Mouse (Mus musculus): ENCODE results near the gene H2al1o. TPM values are rescaled to one million over a fixed set of nuclear protein-coding genes. Genes with fewer than 3 reads are reported as not detected.
"Not testable (repeated sequence)": the region's sequence is repeated elsewhere in the genome, so short reads cannot be mapped to it uniquely, and the experiment has no call there.

The H2al1o gene
- not detected in 2 replicates for polyA plus RNA-seq (2015; fragmentation: Nextera tagmentation; extraction: Ambion mirVana)

- 77% methylated on average over 3 of the region's 3 CpGs for WGBS
- ATAC-seq; H3K4me1 ChIP-seq (replicated peaks); H3K9ac ChIP-seq; H3K4me2 ChIP-seq (replicated peaks); H3K9me3 ChIP-seq; H3K27me3 ChIP-seq (replicated peaks); H3K36me3 ChIP-seq; H3K27ac ChIP-seq; H3K4me3 ChIP-seq (replicated peaks): not testable (repeated sequence)
Measured at GRCm38 (mm10) chrX:9572309-9572708, at the start of gene H2al1o. Gene H2al1o (minus strand): TSS chrX:9572409.

GRCm38 (mm10) chrX:9598036-9598435 lies 25.8 kb upstream of the H2al1o start:
- 94% methylated on average over 7 of the region's 7 CpGs for WGBS
- not testable (repeated sequence) for H3K4me1 ChIP-seq (replicated peaks)

DNA sequence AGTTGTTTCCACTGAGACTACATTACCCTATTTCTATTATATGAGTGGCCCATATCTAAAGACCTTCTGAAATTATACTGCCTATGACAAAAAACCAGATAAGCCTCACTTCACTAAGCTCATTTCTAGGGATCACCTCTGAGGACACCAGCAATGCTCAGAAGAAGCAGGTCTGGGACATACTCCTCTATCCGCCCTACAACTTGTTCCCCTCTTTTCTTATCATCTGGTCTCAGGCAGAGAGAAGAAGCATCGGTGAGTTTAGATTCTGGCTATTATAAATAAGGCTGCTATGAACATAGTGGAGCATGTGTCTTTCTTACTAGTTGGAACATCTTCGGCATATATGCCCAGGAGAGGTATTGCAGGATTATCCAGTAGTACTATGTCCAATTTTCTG lies 35.3 kb downstream of the H2al1o start:
- WGBS, result 92% methylated on average over 3 of the region's 3 CpGs
- H3K27ac ChIP-seq, result no peak overlapping the region

More at GRCm38 (mm10) chrX:9598036-9598435, 25.8 kb upstream of the H2al1o start:
- H3K4me2 ChIP-seq (replicated peaks); H3K4me3 ChIP-seq (replicated peaks); H3K9me3 ChIP-seq; H3K36me3 ChIP-seq; H3K27me3 ChIP-seq (replicated peaks); ATAC-seq; H3K9ac ChIP-seq; H3K27ac ChIP-seq: not testable (repeated sequence)

More for the DNA sequence above, 35.3 kb downstream of the H2al1o start:
- no peaks in the 10 kb centered on the region for H3K9me3 ChIP-seq
- no peaks in the 10 kb centered on the region for H3K36me3 ChIP-seq
- H3K4me2 ChIP-seq (replicated peaks), result no peak overlapping the region
- no peaks in the 10 kb centered on the region for H3K4me1 ChIP-seq (replicated peaks)
- no peak overlapping the region for H3K9ac ChIP-seq
- no peaks in the 10 kb centered on the region for H3K27me3 ChIP-seq (replicated peaks)
- ATAC-seq, result no peak
- H3K4me3 ChIP-seq (replicated peaks), result no peak overlapping the region

Other genes starting within 250 kb of the H2al1o start
- not detected in 2 replicates for gene H2al1k, start 221.8 kb downstream of the H2al1o start, polyA plus RNA-seq (2015; fragmentation: Nextera tagmentation; extraction: Ambion mirVana)
- gene Cybb, start 84.6 kb downstream of the H2al1o start, polyA plus RNA-seq (2015; fragmentation: Nextera tagmentation; extraction: Ambion mirVana), result 3.5 and 4.2 TPM in 2 replicates
- gene Dynlt3, start 90.6 kb upstream of the H2al1o start, polyA plus RNA-seq (2015; fragmentation: Nextera tagmentation; extraction: Ambion mirVana), result 61.2 and 62.1 TPM in 2 replicates